Mouse (Mus musculus) megakaryocyte, embryonic 14.5 days (primary cell): ENCODE data around the gene Ptk7.

ENCODE experiments used
- FLI1 ChIP-seq: IDR thresholded peaks from 2 replicates; pipeline ENCODE4 v1.6.1; 2012; ENCODE audit warnings: low read length, inconsistent platforms, mixed read lengths
- GATA1 ChIP-seq: IDR thresholded peaks from 3 replicates; pipeline ENCODE4 v1.6.1; 2012; ENCODE audit warnings: mixed read lengths, low read length, inconsistent platforms, borderline replicate concordance

DNA sequence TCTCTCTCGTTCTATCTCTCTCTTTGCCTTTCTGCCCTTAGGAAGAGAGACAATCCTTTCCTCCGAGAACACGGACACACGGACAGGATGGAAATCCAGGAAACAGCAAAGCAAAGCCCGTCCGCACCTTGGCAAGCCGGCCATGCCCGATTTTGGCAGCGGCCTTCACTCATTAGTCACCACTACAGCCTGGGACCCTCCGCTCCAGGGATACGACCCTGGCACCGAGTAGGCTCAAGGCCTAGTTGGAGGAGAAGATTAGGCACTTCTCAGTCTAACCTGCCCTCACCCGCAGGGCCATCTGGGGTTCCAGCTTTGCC lies 873 bp downstream of the Ptk7 start:
- no peak for TF ChIP-seq GATA1
- no peak for TF ChIP-seq FLI1
